Mouse (Mus musculus) T-helper 1 cell (primary cell): ENCODE results near the gene F10.

Source experiments
- in situ Hi-C: fragments of 300-600 bp; cut with MboI, MseI; formaldehyde crosslinking; loops from one replicate; pipeline ENCODE4 v1.15.1; 2025; ENCODE audit warnings: high pct_unique_total_duplicates

Gene F10

DNA sequence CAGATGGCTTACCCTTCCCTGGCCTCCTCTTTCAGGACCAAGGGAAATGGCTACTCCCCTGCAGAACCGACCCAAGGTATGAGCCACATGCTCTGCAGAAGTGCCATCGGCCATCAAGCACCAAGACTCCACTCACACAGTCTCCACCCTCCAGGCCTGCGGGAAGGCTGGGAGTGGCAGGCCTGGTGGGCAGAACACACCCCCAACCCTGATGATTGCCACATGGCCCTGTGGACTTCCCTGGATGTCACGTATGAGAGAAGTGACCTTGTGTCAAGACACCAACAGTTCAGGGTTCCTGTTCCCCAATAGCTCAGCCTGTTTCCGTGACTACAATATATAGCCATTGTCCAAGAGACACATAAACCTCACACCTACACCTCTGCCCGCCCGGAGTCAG, at the start of gene F10:
Gene F10 (plus strand): TSS at position 294 of the 400 bp plus-strand sequence.
- in situ Hi-C loops = no loop called here

DNA sequence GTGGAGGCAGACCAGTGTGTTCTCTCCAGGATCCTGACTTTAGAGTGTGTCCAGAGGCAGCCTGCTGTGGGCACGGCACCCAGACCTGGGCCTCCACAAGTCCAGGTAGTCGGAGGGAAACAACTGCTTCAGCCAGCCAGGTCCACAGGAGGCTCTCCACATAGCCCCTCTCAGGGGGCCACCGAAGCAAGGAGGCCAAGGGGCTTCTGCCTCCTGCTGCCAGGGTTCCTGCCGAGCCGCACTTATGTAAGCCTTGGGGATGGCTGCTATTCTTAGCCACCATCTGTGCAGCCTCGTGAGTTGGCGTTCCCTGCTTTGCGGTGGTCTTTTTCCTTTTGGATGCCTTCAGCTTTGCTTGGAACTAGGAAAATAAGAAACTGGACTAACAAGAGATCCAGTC, 49.5 kb upstream of the F10 start:
- in situ Hi-C loops = loop anchor here (5.0 to 10.0 kb wide), 2 partner anchors 150 to 257 kb away; no protein-coding TSS in a partner anchor

DNA sequence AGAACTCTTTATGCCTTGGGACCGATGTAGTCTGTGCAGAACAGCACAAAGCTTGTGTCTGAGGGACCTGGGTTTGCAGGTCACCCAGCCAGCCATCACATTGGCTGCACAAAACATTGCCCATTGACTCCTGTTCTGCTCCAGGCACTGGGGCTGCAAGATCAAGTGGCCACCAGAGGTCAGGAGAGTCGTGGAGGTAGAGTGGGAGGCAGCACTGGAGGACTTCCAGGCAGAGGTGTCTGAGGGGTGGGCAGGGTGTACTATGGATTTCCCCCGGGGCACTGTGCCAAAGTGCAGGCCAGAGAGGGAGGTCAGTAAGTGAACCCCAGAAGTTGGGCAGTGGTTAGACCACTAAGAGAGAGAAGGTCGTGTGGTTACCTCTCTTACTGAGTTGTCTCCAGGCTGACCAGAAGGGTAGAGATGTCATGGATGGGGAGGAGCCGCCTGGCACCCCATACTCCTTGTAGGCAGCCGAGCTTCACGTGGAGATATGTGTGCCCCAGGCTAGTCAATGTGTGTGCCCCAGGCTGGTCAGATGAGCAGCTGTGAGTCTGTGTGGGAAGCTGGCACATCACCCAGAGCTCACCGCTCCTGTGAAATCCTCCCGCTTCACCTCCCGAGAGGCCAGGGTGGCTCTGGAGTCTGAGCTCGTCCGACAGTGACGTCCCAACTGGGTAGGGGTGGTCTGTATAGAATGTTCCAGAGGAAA, 48.2 kb upstream of the F10 start:
- in situ Hi-C loops = loop anchor here (5.0 to 10.0 kb wide), 2 partner anchors 148 to 256 kb away; no protein-coding TSS in a partner anchor

DNA sequence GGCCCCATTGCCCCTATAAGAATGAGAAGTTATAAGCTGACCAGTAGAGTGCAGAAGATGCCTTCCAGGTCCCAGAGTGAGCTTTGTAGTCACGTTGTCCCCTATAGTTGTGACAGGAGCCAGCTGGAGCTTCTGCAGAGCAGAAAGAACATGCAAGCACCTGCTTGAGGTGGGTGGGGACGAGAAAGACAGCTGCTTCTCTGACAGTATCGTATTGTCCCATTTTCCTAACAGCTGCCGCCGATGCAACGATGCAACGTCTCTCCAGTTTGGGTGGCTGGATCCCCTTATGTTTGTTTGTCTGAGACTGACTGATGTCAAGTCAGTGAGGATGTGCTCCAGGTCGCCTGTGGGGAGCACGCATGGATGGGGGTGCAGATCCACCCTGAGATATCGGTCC, 45.7 kb upstream of the F10 start:
- in situ Hi-C loops = no loop called here

DNA sequence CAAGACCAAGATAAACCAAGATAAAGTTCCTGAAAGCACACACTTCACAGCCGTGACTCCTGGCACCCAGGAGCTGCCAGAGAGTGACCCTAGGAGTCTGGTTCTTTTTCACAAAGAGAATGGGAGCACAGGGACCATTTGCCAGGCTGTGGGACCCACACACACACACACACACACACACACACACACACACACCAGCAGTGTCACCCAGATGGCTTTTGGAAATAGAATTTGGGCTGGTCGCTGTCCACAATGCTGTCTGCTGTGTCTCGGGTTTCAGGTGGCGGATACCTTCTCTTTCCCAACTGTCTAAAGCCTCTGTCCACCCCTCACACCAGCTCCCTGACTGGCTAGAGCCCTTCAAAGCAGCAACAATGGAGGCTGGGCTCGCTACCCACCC, 42.6 kb upstream of the F10 start:
- in situ Hi-C loops = no loop called here

DNA sequence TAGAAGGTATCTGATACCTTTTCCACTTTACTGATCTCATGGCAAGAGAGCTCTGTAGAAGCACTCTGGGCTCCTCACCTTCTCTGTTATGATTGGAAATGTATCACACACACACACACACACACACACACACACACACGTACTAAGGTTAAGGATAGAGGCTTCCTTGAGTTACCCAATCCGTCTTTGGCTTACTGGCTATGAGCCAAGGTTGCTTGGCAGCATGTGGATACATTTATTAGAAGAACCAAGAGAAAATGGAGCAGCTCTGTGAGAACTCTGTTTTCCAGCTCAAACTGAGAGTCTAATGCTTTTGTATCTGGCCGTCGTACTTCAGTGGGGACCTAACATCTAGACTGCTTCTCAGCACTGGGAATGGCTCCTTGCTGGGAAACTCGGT, 41.6 kb upstream of the F10 start:
- in situ Hi-C loops = no loop called here

DNA sequence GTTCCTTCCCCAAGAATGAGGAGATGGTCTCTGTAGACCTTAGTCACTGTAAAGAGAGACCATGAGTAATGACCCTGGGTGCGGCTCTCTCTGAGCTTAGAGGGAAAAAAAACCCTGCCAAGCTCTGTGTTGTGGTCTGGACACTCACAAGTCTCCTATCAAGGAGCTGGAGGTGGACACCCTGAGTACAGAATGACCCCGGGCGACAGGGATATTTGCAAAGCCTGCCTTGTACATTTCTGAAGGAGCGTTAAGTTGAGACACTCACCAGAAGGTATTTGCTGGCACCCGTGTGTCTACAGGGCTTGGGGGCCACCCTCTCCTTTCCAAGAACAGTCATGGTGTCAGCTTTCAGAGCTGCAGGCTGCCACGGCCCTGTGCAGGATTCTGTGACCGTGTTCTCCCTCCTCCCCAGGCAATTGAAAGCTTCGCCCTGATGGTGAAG, 40.3 kb upstream of the F10 start:
- in situ Hi-C loops = no loop called here

DNA sequence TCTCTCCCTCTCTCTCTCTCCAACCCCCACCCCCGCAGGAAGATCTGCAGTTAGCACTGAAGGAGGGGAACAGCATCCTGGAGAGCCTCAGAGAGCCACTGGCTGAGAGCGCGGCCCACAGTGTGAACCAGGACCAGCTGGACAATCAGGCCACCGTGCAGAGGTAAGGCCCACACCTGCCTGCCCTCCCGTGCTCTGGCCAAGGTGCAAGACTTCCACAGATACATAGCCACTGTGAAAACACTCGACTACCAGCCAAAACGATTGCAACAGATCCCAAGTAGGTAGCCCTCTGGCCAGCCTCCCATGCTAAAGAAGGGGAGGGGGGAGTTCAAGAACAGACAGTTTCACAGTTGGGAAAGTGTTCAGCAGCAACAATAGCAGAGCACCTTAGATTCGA, 38.8 kb upstream of the F10 start:
- in situ Hi-C loops = no loop called here

DNA sequence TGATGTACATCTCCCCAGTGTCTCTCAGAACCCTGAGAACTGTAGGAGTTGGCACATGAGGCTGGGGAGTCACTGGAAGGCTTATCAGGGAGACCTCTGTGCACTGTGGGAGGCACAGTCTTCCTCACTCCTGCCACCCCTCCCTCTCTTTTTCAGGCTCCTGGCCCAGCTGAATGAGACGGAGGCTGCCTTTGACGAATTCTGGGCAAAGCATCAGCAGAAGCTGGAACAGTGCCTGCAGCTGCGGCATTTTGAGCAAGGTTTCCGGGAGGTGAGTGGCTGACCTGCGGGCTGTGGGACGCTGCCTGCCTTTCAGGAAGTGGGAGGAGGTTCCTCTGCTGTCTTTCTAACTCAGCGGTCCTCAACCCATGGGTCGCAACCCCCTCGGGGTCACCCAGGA, 37.3 kb upstream of the F10 start:
- in situ Hi-C loops = no loop called here

DNA sequence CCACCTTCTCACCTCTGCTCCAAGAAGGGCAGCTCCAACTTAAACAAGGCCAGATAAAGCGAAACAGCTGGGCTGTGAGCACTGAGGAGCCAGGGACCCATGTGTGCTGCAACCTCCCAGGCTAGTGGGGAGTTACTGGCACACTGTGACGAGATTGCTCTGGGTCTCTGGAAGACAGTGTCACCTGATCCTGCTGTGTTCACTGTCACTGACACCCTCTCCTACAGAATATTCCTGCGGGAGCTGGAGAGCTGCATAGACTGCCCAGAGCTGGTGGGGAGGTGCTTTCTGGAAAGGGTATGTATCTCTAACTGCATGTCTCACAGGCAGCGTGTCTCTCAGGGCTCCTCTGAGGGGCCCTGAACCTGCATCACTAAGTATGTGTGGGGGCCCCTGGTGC, 29.6 kb upstream of the F10 start:
- in situ Hi-C loops = no loop called here

DNA sequence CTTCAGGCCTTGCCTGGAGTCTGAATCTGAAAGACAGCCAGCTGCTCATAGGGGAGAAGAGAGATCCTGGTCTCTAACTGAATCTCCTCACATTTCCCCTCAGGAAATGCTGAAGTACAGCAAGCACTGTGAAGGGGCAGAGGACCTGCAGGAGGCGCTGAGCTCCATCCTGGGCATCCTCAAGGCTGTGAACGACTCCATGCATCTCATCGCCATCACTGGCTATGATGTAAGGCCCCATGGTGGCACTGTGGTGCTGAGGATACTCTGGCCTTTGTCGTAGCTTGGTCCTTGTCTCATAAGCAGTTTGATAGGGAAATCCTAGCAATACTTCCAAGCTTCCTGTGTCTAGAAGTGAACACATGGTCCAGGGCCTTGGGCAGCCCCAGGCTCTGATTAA, 26.8 kb upstream of the F10 start:
- in situ Hi-C loops = loop anchor here (10.0 kb wide), 1 partner anchor 1876 kb away; no protein-coding TSS in a partner anchor

DNA sequence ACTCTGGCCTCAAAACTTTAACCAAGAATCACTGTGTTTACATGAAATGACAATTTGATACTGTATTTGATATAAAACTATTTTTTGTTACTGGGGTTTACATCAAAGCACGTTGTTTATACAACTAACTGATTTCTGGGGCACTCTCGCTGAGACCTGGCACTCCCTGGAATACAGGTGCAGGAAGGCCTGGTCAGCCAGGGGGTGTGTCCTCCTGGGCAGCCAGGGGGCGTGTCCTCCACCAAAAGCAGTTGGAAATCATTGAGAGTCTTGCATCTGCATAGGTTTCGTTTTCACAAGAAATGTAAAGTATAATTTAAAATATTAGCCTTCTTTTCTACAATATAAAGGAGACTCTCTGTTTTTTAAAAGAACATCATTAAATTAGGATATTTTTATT, 17.5 kb upstream of the F10 start:
- in situ Hi-C loops = loop anchor here (10.0 kb wide), 1 partner anchor 1885 kb away; no protein-coding TSS in a partner anchor

DNA sequence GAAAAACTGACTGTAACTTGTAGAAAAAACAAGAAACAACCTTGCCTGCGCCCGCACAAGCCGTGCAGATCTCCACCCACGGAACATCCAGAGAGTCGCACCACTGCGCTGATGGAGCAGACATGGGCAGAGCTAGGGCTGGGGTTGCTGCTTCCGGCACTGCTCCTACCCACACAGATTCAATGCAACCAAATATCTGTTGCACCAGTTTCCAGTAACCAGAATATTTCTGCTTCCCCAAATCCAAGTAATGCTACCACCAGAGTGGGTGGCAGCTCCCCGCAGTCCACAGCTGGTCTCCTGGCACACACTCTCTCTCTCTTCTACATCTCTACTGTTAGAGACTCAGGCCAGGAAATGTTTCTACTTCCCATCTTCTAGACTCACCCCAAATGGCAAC, 15.3 kb upstream of the F10 start:
- in situ Hi-C loops = loop anchor here (10.0 kb wide), 1 partner anchor 1793 kb away; no protein-coding TSS in a partner anchor

DNA sequence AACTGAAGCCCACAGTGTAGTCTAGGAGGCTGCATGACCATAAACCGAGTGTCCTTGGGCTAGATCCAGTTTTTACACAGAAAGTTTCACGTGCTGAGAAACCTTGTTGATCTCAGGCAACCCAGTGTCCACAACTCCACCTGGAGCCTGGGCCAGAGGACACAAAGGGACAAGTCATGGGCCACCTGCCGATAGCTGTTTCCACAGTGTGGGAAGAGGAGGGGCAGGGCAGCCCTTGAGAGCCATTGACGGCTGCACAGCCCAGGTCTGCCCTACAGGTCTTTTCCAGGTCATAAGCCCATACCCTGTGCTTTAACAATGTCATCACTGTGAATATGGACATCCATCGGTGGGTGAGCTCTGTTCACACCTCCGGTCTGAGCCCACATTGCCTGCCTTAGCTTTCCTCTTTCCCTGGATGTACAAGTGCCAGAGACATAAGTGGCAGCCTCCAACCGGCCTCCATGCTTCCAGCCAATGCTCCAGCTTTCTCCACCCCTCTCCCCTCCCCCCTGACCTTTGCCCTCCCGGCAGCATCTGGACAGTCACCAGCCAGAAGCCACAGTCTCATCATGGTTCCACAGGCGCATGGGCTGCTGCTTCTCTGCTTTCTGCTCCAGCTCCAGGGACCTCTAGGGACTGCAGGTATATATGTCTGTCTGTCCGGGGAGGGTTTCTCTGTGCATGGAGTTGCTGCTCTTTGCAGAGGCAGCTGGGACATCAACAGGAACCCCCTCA, 11.5 kb upstream of the F10 start, which contains the start of gene F7:
Gene F7 (plus strand): TSS at position 548 of the 738 bp plus-strand sequence.
- in situ Hi-C loops = loop anchor here (10.0 kb wide), 1 partner anchor 1789 kb away; no protein-coding TSS in a partner anchor

DNA sequence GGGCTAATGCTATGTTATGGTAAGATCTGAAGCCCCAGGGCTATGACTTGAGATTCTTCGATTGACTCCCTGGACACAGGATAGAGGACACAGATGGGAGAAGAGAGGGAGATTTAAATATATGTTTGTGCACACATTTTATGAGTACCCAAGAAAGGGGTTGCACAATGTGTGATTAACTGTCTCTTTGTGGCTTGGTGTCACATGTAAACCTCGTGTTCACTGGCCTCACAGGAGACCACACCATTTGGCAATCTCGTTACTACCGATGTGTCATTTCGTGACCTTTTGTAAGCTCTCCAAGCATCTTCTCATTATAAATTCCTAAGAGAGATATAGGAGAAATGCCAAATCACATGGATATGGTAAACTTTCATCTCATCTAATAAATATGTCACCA, 9.5 kb upstream of the F10 start:
- in situ Hi-C loops = loop anchor here (10.0 kb wide), 1 partner anchor 1787 kb away; no protein-coding TSS in a partner anchor

DNA sequence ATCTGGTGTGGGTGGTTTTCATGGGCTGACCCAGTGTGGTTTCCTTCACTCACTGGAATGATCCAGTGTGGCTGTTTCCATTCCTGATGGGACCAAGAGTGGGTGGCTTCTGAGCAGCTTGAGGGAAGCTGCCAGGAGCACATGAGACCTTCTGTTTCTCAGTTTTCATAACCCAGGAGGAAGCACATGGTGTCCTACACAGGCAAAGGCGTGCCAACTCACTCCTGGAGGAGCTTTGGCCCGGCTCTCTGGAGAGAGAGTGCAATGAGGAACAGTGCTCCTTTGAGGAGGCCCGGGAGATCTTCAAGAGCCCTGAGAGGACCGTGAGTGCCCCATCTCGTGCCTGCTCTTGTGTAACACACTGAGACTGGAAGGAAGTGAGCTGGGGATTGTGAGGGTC, 8.6 kb upstream of the F10 start:
- in situ Hi-C loops = loop anchor here (10.0 kb wide), 1 partner anchor 1786 kb away; no protein-coding TSS in a partner anchor

DNA sequence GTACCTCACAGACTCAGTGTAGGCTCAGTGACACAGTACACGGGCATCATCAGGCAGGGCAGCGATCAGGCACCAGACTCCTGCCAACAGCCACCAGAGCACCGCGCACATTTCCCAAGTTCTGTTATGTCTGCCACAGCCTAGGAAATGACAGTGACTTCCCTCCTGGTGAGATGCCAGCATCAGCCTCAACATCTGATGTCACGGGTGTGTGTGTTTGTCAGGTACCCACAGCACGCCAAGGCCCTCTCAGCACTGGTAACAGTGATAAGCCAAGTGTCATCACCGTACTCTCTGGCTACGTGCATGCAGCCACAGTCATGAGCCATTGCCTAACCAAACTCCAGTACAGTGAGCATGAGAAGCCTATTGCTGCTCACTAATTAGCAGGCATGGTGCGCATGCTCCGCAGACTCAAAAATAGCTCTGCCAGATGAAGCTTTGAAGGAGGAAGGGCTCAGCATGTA, 729 bp upstream of the F10 start:
- in situ Hi-C loops = no loop called here

DNA sequence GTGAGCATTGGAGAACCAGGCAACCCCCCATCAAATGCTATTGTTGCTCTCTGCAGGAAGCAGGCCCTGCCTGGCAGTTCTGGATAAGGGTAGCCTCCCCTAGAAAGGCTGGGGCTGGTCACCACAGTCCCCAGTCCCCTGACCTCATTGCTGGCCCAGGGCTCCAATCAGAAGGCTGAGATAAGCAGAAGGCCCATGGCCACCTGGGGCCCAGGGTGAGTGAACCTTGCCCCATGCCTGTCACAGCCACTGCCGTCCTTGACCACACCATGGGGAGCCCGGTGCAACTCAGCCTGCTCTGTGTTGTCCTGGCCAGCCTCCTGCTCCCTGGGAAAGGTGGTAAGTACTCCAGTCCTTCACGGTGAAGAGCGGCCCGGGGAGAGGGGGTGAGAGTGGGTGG, 461 bp downstream of the F10 start:
- in situ Hi-C loops = no loop called here

DNA sequence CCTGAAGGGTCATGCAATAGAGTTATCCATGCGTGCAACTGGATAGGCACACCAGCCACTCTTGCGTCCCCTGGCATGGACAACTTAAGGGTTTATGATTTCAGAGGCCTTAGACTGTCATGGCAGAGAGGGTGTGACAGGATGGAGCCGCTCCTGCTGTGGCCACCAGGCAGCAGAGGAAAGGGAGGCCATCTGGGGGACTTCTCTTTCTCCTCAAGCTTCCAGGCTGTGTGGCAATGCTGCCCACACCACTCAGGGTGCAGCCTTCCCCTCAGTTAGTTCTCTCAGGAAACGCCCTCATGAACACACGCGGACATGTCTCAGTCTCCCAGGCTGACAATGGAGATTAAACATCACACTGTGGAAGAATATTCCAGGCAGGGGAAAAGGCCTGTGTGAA, 1.9 kb downstream of the F10 start:
- in situ Hi-C loops = no loop called here

DNA sequence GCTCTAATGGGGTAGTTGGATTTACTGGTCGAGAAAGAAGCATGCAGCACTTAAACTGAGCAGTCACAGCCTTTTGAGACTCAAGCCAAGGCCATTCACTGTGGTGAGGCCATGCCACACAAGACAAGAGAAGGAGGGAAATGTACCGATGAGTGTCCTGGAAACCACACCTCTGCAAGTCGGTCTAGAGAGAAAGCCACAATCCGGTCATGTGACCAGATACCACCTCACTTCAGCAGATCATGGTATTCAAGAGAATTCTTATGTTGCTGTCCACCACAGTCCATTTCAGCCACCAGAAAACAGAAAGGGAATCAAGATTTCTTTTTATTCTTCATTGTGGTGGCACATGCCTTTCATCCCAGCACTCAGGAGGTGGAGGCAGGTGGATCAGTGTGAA, 4.4 kb downstream of the F10 start:
- in situ Hi-C loops = no loop called here

DNA sequence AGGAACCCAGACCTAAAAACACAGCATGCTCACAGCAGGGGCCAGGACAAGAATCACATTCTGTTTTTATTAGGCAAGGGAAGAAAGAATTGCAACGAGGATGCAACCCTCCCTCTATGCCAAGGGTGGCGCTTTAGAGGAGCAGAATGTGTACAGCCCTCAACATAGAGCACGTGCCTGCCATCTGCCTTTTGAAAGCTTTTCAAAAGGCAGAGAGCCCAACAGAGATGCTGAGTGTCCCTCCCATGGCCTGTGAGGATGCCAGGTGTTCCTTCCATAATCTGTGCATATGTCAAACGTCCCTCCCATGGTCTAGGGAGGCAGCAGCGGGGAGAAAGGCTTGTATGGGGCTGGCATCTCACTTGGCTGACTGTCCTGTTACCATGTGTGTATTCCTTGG, 10.5 kb downstream of the F10 start:
- in situ Hi-C loops = no loop called here

DNA sequence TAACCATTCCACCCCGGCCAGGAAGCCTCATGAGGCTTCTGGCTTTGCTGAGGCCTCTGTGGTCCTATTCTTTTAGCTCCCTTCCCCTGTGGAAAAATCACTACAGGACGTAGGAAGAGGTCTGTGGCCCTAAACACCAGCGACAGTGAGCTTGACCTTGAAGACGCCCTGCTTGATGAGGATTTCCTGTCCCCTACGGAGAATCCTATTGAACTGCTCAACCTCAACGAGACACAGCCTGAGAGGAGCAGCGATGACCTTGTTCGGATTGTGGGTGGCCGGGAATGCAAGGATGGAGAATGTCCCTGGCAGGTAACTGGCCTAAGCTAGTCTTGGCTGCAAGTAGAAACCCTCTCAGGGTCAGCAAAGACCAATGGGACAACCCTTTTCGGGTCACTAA, 13.4 kb downstream of the F10 start:
- in situ Hi-C loops = no loop called here

DNA sequence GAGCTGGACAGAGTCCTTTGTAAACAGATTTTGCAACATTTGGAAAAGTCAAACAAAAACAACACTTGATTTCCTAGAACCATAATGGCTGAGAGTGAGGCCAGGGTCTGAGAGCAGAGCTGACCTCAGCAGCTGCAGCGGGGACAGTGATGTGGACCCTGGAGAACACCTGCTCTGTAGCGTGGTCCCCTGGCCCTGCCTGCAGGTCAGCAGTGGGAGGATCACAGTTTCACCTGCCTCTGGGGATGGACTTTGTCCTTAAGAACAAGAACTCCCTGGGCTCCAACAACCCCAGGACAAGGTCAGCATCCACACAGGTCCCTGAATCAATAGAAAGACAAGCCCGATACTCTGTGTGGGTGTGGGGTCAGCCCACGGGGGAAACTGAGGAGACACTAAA, 20.2 kb downstream of the F10 start:
- in situ Hi-C loops = no loop called here
